Mouse (Mus musculus) embryonic facial prominence, embryonic 15.5 days (tissue): ENCODE measurements around the gene Rhbdl1. TPM values are rescaled to one million over a fixed set of nuclear protein-coding genes. Genes with fewer than 3 reads are reported as not detected.

Experiments used
- ATAC-seq: fragments of 200-750 bp; cut with Nextera tagmentation; 2 replicates; pipeline ENCODE4 v1.8.0; 2017; ENCODE audit warnings: low read depth, moderate TSS enrichment; ENCODE audit not compliant: insufficient number of reproducible peaks, low FRiP score, low TSS enrichment
- H3K27ac ChIP-seq: fragments of 300-500 bp; sonication (generic); replicated peaks from 2 replicates; pipeline ENCODE4 v1.5.1; 2015; ENCODE audit warnings: mild to moderate bottlenecking, inconsistent platforms
- H3K27me3 ChIP-seq: fragments of 300-500 bp; sonication (generic); 2 replicates; pipeline ENCODE4 v1.6.1; 2015; ENCODE audit warnings: inconsistent platforms
- H3K36me3 ChIP-seq: fragments of 300-500 bp; sonication (generic); 2 replicates; pipeline ENCODE4 v1.6.1; 2015; ENCODE audit warnings: mild to moderate bottlenecking, inconsistent platforms
- H3K4me1 ChIP-seq: fragments of 300-500 bp; sonication (generic); 2 replicates; pipeline ENCODE4 v1.6.1; 2015; ENCODE audit warnings: inconsistent platforms
- H3K4me2 ChIP-seq: fragments of 300-500 bp; sonication (generic); replicated peaks from 2 replicates; pipeline ENCODE4 v1.6.1; 2015; ENCODE audit warnings: mild to moderate bottlenecking, inconsistent platforms
- H3K4me3 ChIP-seq: fragments of 300-500 bp; sonication (generic); replicated peaks from 2 replicates; pipeline ENCODE4 v1.5.1; 2015; ENCODE audit warnings: mild to moderate bottlenecking, inconsistent platforms
- H3K9ac ChIP-seq: fragments of 300-500 bp; sonication (generic); 2 replicates; pipeline ENCODE4 v1.6.1; 2015; ENCODE audit warnings: inconsistent platforms
- H3K9me3 ChIP-seq: fragments of 300-500 bp; sonication (generic); replicated peaks from 2 replicates; pipeline ENCODE4 v1.6.1; 2016; ENCODE audit warnings: inconsistent platforms
- WGBS: fragments of 180-500 bp; shearing (Covaris S2); methylation state at CpG from one replicate; pipeline ENCODE4 v1.1.7; 2015; 5-methylcytosine and 5-hydroxymethylcytosine counted together
- polyA plus RNA-seq: library from polyadenylated mRNA; unstranded; fragments of >200 nt; fragmentation: Nextera tagmentation; extraction: Ambion mirVana; gene quantifications from 2 replicates; pipeline ENCODE4 v1.2.1, GENCODE M21; 2015

Gene Rhbdl1
- polyA plus RNA-seq, 1 experiment from 2014 or later: 3.2 TPM

DNA sequence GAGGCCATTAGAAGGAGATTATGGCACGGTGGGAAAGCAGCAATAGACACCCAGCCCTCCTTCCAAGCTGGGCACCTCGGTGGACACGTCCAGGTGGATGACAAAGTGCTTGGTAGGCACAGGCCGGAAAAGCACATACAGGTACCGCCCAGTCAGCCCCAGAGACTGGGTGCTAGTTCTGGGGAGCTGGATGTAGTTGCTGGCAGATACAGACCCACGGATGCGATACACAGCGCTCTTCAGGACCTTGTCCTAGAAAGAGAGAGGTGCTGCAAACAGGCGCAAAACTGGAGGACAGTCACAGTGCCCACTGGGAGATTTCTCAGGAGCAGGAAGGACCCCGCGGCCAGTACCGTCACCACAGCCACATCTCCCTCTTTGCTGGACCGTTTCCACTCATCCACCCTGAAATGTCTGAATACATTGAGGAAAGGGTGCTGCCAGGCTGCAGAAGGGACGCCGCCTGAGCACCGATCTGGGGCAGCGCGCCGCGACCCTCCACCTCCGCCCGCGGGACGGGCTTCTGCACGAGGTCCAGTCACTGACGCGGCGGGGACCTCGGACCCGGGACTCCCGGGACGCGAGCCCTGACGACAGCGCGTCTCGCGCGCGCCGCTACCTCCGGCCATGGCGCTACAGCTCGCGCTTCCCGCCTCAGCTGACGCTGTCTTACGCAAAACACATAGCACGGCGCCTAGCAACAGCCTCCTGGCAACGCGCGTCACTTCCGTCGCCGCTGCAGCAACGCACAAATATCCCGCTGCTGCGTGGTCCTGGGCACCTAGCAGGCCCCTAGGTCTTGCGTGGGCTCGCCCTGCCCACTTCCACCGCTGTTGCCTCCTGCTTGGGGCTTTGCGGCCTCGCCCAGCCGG lies 24.0 kb upstream of the Rhbdl1 start, which contains the start of gene Wdr90:
TSS of gene Wdr90 (minus strand) at position 670 of the 872 bp plus-strand sequence.
- H3K9me3 ChIP-seq: no peaks in the 10 kb centered on the region
- peak within 1 kb of the TSS; percentile 75 for H3K4me3 ChIP-seq
- ATAC-seq: peak; percentile 92
- no peaks in the 10 kb centered on the region for H3K27me3 ChIP-seq
- H3K9ac ChIP-seq: peak within 1 kb of the TSS; percentile 84
- peak within 1 kb of the TSS; percentile 89 for H3K27ac ChIP-seq
- H3K4me2 ChIP-seq: peak within 1 kb of the TSS; percentile 92
- 3% methylated on average over 65 of the region's 65 CpGs for WGBS
- peaks cover 19% of the 10 kb centered on the region for H3K4me1 ChIP-seq
- 0 out of 2 replicates have a peak, but pooled peaks cover under 1% of the 10 kb centered on the region for H3K36me3 ChIP-seq

- ATAC-seq: no peak
- H3K27ac ChIP-seq: no peak overlapping the region
- H3K4me1 ChIP-seq: peaks cover 19% of the 10 kb centered on the region
- no peaks in the 10 kb centered on the region for H3K27me3 ChIP-seq
- peak overlapping the region; percentile 75 for H3K4me3 ChIP-seq
- 89% methylated on average over 6 of the region's 6 CpGs for WGBS
- no peaks in the 10 kb centered on the region for H3K9me3 ChIP-seq
- H3K4me2 ChIP-seq: peak overlapping the region; percentile 92
- 0 out of 2 replicates have a peak overlapping the region, but pooled peaks have one; percentile 84 for H3K9ac ChIP-seq
- H3K36me3 ChIP-seq: 0 out of 2 replicates have a peak, but pooled peaks cover 8% of the 10 kb centered on the region
These were observed 23.1 kb upstream of the Rhbdl1 start for GRCm38 (mm10) chr17:25860229-25860628.

DNA sequence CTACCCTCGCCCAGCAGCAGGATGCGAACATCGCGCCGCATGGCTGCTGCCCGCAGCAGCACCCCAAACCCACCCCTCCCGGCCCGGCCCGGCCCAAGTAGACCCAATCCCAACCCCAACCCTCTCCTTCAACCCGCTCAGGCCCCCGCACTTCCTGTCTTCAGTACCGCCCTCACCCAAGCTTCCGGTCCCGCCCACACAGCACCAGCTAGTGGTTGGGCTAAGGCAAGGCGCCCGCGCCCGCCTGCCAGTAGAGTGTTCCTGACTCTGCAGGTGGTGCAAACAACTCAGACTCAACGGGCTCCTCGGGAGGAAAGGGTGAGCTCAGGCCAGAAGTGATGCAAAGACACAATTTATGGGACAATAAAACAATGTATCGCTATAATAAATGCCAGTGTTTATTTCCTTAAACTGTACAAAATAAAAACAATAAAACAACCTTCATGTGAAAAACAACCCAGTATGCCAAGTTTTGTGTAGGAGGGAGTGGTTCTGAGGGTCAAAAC lies 7.4 kb upstream of the Rhbdl1 start, which contains the start of gene Rhot2:
TSS of gene Rhot2 (minus strand) at position 456 of the 506 bp plus-strand sequence.
- Histone ChIP-seq H3K36me3 (peaks cover 59% of the 10 kb centered on the region), H3K4me1 (peaks cover 20% of the 10 kb centered on the region), H3K27me3 (no peaks in the 10 kb centered on the region), H3K9ac (peak within 1 kb of the TSS; percentile 61), H3K9me3 (no peaks in the 10 kb centered on the region), H3K4me3 (peak within 1 kb of the TSS; percentile 91), H3K4me2 (peak within 1 kb of the TSS; percentile 72), H3K27ac (peak within 1 kb of the TSS; percentile 85)
- ATAC-seq: peak; percentile 94
- 1% methylated on average over 21 of the region's 21 CpGs for WGBS

DNA sequence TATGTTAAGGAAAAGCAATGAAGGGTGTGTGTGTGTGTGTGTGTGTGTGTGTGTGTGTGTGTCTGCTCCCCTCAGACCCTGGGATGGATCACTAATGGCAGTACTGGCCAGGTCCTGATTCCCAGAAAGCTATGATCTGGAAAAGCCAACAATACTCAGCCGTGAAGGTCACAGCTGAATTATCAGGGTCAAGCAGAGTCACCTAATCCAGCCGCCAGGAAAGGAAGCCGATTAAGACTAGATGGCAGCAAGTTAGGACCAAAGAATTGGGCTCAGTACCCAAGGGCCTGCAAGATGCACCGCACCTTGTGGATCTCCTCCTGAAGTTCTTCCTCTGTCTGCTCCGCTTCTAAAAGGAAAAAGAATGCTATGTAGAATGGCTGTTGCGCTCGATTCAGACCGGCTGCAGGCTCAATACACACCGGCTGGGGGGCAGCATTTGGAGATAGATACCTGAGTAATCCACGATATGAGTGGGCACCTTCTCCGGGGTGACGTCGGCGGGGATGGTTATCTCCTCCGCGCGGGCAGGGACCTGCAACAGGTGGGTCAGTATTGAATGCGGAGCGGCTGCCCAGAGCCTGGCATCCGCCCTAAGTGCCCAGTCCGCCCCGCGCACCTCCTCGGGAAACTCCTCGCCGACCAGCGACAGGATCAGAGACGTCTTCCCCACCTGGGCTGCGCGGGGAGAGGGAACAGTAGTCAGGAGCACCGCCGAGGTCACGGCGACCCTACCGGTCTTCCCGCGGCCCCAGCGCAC lies 6.7 kb upstream of the Rhbdl1 start:
- no peaks in the 10 kb centered on the region for H3K27me3 ChIP-seq
- no peaks in the 10 kb centered on the region for H3K9me3 ChIP-seq
- peak overlapping the region; percentile 85 for H3K27ac ChIP-seq
- ATAC-seq: peak; percentile 45
- H3K4me1 ChIP-seq: peaks cover 20% of the 10 kb centered on the region
- H3K4me2 ChIP-seq: peak overlapping the region; percentile 72
- H3K9ac ChIP-seq: peak overlapping the region; percentile 61
- WGBS: 2% methylated on average over 38 of the region's 38 CpGs
- peaks cover 60% of the 10 kb centered on the region for H3K36me3 ChIP-seq
- peak overlapping the region; percentile 91 for H3K4me3 ChIP-seq

DNA sequence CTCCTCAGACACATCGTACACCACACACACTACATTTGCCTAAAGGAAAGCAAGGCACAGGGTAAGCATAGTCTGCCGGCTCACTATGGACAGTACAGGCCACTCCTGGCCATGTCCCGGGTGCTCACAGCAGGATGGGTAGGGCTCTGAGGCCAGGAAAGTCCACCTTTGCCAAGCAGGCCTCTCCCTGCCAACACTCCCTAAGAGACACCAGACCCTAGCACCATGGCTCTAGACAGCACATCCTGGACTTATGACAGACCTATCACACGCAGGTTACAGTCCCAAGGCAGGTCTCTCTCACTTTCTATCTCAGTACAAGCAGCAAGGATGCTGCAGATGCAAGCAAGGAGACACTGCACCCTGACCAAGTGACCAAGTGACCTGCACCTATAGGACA lies 6.0 kb upstream of the Rhbdl1 start:
- H3K9me3 ChIP-seq: no peaks in the 10 kb centered on the region
- H3K27me3 ChIP-seq: no peaks in the 10 kb centered on the region
- no peak overlapping the region for H3K27ac ChIP-seq
- 86% methylated on average over 4 of the region's 4 CpGs for WGBS
- H3K36me3 ChIP-seq: peaks cover 58% of the 10 kb centered on the region
- H3K4me3 ChIP-seq: peak overlapping the region; percentile 91
- H3K4me2 ChIP-seq: peak overlapping the region; percentile 72
- no peak for ATAC-seq
- H3K4me1 ChIP-seq: peaks cover 20% of the 10 kb centered on the region
- peak overlapping the region; percentile 61; the same call in 1 of the 2 replicates for H3K9ac ChIP-seq

DNA sequence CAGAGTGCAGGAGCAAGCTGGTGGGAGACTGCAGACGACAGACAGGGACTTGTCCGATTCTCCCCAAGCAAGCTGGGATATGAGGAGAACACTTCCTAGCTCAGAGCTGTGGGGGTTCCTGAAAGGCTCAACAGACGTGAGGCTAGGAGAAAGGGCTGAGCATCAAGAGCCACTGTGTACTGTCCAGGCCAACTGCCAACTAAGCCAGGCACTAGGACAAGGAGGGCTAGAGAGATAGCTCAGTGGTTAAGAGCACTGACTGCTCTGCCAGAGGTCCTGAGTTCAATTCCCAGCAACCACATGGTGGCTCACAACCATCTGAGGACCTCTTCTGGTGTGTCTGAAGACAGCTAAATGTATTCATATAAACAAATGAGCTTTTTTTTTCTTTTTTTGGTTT lies 5.4 kb upstream of the Rhbdl1 start:
- Histone ChIP-seq H3K9ac (no peak overlapping the region), H3K4me1 (peaks cover 23% of the 10 kb centered on the region), H3K27me3 (no peaks in the 10 kb centered on the region), H3K36me3 (peaks cover 57% of the 10 kb centered on the region), H3K4me2 (no peak overlapping the region), H3K4me3 (no peak overlapping the region), H3K27ac (no peak overlapping the region), H3K9me3 (no peaks in the 10 kb centered on the region)
- 83% methylated on average over 3 of the region's 3 CpGs for WGBS
- ATAC-seq: no peak

DNA sequence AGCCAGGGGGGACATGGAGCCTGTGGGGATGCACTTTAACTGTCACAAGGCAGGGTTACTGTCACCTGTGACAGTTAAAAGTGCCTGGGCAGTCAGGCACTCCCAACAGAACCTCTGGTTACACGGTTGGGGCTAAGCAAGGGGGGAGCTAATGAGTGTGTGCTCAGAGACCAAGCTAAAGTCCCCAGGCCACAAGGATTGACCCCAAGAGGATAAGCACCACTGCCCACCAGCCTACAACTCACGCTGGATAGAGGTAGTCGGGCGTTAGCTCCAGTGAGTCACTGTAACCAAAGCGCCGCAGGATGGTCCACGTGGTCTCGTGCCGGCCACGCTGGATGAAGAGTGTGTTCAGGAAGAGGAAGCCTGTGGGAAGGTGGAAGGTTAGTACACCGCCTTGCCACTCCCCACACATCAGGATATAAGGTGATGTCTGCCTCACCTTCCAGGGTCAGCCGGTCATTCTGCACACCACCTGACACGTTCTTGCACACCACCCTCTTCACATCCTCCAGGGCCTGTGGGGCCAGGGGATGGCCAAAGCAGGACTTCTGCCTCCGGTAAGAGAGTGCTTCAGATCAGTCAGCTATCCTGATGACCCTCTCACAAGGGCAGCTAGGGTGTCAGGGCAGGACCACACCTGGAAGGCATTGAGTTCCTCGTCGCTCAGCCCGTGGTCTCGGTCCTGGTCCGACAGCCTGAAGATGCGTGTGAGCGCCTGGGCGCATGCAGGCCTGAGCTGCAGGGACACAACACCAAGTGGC lies 4.2 kb upstream of the Rhbdl1 start, which contains the start of gene Gm20683:
TSS of gene Gm20683 (minus strand) at position 647 of the 764 bp plus-strand sequence.
- Histone ChIP-seq H3K4me3 (no peak within 1 kb of the TSS), H3K4me2 (no peak within 1 kb of the TSS), H3K9ac (no peak within 1 kb of the TSS), H3K9me3 (no peaks in the 10 kb centered on the region), H3K27ac (no peak within 1 kb of the TSS), H3K4me1 (peaks cover 35% of the 10 kb centered on the region), H3K36me3 (peaks cover 48% of the 10 kb centered on the region), H3K27me3 (no peaks in the 10 kb centered on the region)
- ATAC-seq: no peak
- WGBS: 94% methylated on average over 22 of the region's 22 CpGs

DNA sequence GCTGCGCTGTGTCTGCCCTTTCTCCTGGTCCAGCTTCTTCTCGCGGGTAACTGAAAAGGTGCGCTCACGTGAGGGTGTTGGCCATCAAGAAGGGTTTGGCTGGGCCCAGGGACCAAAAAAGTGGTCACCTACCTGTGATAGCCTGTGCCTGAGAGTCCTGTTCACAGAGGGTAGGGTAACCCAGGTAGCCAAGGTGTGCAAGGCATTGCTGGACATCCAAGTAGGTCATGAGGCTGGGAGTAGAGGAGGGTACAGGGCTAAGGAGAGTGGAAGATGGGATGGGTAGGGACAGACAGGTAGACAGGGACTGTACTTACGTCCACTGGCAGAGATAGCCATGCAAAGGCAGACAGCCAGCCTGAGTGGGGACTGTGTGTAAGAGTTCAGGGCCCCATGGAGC lies 3.4 kb upstream of the Rhbdl1 start:
- Histone ChIP-seq H3K27me3 (no peaks in the 10 kb centered on the region), H3K4me1 (peaks cover 42% of the 10 kb centered on the region), H3K9ac (no peak overlapping the region), H3K4me2 (no peak overlapping the region), H3K27ac (no peak overlapping the region), H3K36me3 (peaks cover 48% of the 10 kb centered on the region), H3K9me3 (no peaks in the 10 kb centered on the region), H3K4me3 (no peak overlapping the region)
- no peak for ATAC-seq
- WGBS: 91% methylated on average over 6 of the region's 6 CpGs

- WGBS: 89% methylated on average over 14 of the region's 14 CpGs
- H3K36me3 ChIP-seq: peaks cover 51% of the 10 kb centered on the region
- no peak overlapping the region for H3K9ac ChIP-seq
These were observed 2.5 kb upstream of the Rhbdl1 start for GRCm38 (mm10) chr17:25839455-25840235.

DNA sequence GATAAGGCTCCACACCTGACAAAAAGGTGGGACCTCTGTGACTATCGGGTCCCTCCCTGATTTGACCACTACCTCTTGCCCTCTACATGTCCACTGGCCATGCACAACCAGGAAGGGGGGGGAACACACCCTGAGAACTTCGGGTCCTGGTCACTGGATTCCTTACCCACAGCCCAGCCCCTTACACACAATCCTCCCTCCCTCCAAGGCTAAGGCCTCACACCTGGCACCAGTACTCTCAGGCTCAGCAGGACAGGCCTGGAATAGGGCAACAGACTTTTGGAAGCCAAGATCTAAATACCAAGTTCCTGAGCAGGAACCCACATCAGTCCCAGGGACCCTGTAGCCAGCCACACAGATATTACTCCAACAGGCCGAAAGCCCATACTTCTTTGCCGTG lies 1.8 kb upstream of the Rhbdl1 start:
- Histone ChIP-seq H3K4me2 (no peak overlapping the region), H3K9ac (no peak overlapping the region), H3K4me1 (peaks cover 49% of the 10 kb centered on the region), H3K36me3 (peaks cover 51% of the 10 kb centered on the region), H3K27ac (no peak overlapping the region), H3K9me3 (no peaks in the 10 kb centered on the region), H3K27me3 (no peaks in the 10 kb centered on the region), H3K4me3 (no peak overlapping the region)
- 82% methylated on average over 4 of the region's 4 CpGs for WGBS
- no peak for ATAC-seq

More at GRCm38 (mm10) chr17:25839455-25840235, 2.5 kb upstream of the Rhbdl1 start:
- H3K9me3 ChIP-seq: no peaks in the 10 kb centered on the region
- H3K27ac ChIP-seq: no peak overlapping the region
- H3K4me2 ChIP-seq: no peak overlapping the region
- ATAC-seq: no peak
- no peaks in the 10 kb centered on the region for H3K27me3 ChIP-seq
- no peak overlapping the region for H3K4me3 ChIP-seq
- H3K4me1 ChIP-seq: peaks cover 44% of the 10 kb centered on the region
